Mouse (Mus musculus) ES-Bruce4 (cell line): ENCODE measurements around the gene Gnptg.

Experiments
- CTCF ChIP-seq: IDR thresholded peaks from one replicate; pipeline ENCODE4 v1.8.1; 2011; ENCODE audit warnings: low read depth, low read length
- POLR2A ChIP-seq: IDR thresholded peaks from one replicate; pipeline ENCODE4 v1.8.1; 2011; ENCODE audit warnings: low read length; ENCODE audit not compliant: insufficient read depth

DNA sequence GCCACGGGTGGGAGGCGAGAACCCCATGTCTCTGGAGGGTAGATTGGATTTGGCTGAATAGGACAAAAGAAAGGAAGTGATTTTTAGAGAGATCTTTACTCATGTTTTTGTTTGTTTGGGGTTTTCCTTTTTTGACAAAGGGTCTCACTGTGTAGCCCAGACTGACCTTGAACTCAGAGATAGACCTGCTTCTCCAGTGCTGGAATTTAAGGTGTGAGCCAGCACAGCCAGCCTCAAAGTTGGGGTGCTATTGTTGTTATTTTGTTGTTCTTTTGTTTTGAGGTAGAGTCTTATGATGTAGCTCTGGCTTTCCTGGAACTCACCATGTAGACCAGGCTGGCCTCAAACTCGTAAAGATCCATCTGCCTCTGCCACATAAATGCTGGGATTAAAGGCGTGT, 37.5 kb downstream of the Gnptg start:
- TF ChIP-seq CTCF (no peak), POLR2A (no peak)
